Comparison of ENCODE assay signal across 8 mouse cellular contexts in genomic region chr12:55506029-55506330, GRCm38 (mm10). TPM values are rescaled to one million over a fixed set of nuclear protein-coding genes. Genes with fewer than 3 reads are reported as not detected.
A peak's percentile ranks its signal among the peaks of the same experiment; 100 is the strongest.
DNase-seq lines count a peak whose midpoint lies in the region; ATAC-seq and TF ChIP-seq lines count a peak whose summit lies in the region.

No protein-coding gene starts in this region.

- H3K9me3 ChIP-seq in forebrain, embryonic 10.5 days: no peaks in the 10 kb centered on the region
- H3K9me3 ChIP-seq in forebrain, embryonic 12.5 days: no peaks in the 10 kb centered on the region
- no peaks in the 10 kb centered on the region for H3K9me3 ChIP-seq in forebrain, embryonic 13.5 days (replicated peaks)
- H3K9me3 ChIP-seq in liver, embryonic 13.5 days (replicated peaks): no peaks in the 10 kb centered on the region

- no peak for TF ChIP-seq POLR2A in bone marrow macrophage, adult 2 months (IDR thresholded peaks at IDR 0.05; ENCODE audit: borderline replicate concordance, low read depth, low read length)
- no peak for TF ChIP-seq POLR2A in spleen, adult 2 months (IDR thresholded peaks at IDR 0.05; ENCODE audit: low read depth, low read length)

- no peaks in the 10 kb centered on the region for H3K36me3 ChIP-seq in forebrain, embryonic 10.5 days (replicated peaks)
- no peaks in the 10 kb centered on the region for H3K36me3 ChIP-seq in forebrain, embryonic 12.5 days (replicated peaks)
- H3K36me3 ChIP-seq in forebrain, embryonic 13.5 days (ENCODE audit: poor library complexity, severe bottlenecking): no peaks in the 10 kb centered on the region
- no peaks in the 10 kb centered on the region for H3K36me3 ChIP-seq in liver, embryonic 13.5 days
- H3K36me3 ChIP-seq in spleen, adult 2 months (ENCODE audit: control insufficient read depth, insufficient read depth, low read length): no peaks in the 10 kb centered on the region

- H3K9ac ChIP-seq in forebrain, embryonic 12.5 days: no peak overlapping the region
- H3K9ac ChIP-seq in forebrain, embryonic 13.5 days: no peak overlapping the region
- no peak overlapping the region for H3K9ac ChIP-seq in liver, embryonic 13.5 days

- TF ChIP-seq CTCF in bone marrow macrophage, adult 2 months (IDR thresholded peaks at IDR 0.05; ENCODE audit: low read depth, low read length): peak; percentile 89
- peak; percentile 74; the same call in 1 of the 2 replicates for TF ChIP-seq CTCF in spleen, adult 2 months (IDR thresholded peaks at IDR 0.05; ENCODE audit: extremely low read depth, insufficient read depth, insufficient read length, insufficient replicate concordance)

- H3K4me1 ChIP-seq in forebrain, embryonic 10.5 days: no peaks in the 10 kb centered on the region
- no peaks in the 10 kb centered on the region for H3K4me1 ChIP-seq in forebrain, embryonic 12.5 days
- no peaks in the 10 kb centered on the region for H3K4me1 ChIP-seq in bone marrow macrophage, adult 2 months (ENCODE audit: control insufficient read depth, insufficient read depth, low read length)
- H3K4me1 ChIP-seq in forebrain, embryonic 13.5 days: no peaks in the 10 kb centered on the region
- no peaks in the 10 kb centered on the region for H3K4me1 ChIP-seq in liver, embryonic 13.5 days (replicated peaks)
- H3K4me1 ChIP-seq in spleen, adult 2 months (ENCODE audit: control insufficient read depth, insufficient read depth, insufficient read length): no peaks in the 10 kb centered on the region

- WGBS in forebrain, embryonic 10.5 days: 3% methylated on average over 6 of the region's 6 CpGs
- WGBS in forebrain, embryonic 12.5 days: 1% methylated on average over 6 of the region's 6 CpGs
- WGBS in forebrain, embryonic 13.5 days: under 1% methylated on average over 6 of the region's 6 CpGs
- WGBS in liver, embryonic 13.5 days (ENCODE audit: insufficient replicate concordance): under 1% methylated on average over 6 of the region's 6 CpGs
- WGBS in spleen, adult 2 months: 1% methylated on average over 6 of the region's 6 CpGs

- DNase-seq in forebrain, embryonic 10.5 days (ENCODE audit: extremely low spot score, low spot score): peak; percentile 67
- DNase-seq in ovary, postnatal 14 days (ENCODE audit: low spot score): peak; percentile 44
- no peak for DNase-seq in ovary, postnatal 10 days (ENCODE audit: low spot score)
- peak; percentile 58 for DNase-seq in liver, embryonic 13.5 days
- DNase-seq in spleen, adult 2 months (ENCODE audit: low read depth in 1 of 2, low spot score in 2 of 2): peak; percentile 54 to 65

- H3K27ac ChIP-seq in forebrain, embryonic 10.5 days: no peak overlapping the region
- H3K27ac ChIP-seq in forebrain, embryonic 12.5 days: no peak overlapping the region
- no peak overlapping the region for H3K27ac ChIP-seq in bone marrow macrophage, adult 2 months (ENCODE audit: insufficient read depth, low read depth, low read length)
- no peak overlapping the region for H3K27ac ChIP-seq in forebrain, embryonic 13.5 days
- no peak overlapping the region for H3K27ac ChIP-seq in liver, embryonic 13.5 days
- no peak overlapping the region for H3K27ac ChIP-seq in spleen, adult 2 months (ENCODE audit: insufficient read depth, low read length)

- H3K4me2 ChIP-seq in forebrain, embryonic 12.5 days: no peak overlapping the region
- H3K4me2 ChIP-seq in forebrain, embryonic 13.5 days: no peak overlapping the region
- H3K4me2 ChIP-seq in liver, embryonic 13.5 days: no peak overlapping the region

- H3K27me3 ChIP-seq in forebrain, embryonic 10.5 days (ENCODE audit: poor library complexity, severe bottlenecking): peaks cover 9% of the 10 kb centered on the region
- H3K27me3 ChIP-seq in forebrain, embryonic 12.5 days: no peaks in the 10 kb centered on the region; the same call in 1 of the 2 replicates
- H3K27me3 ChIP-seq in forebrain, embryonic 13.5 days: 0 out of 2 replicates have a peak, but pooled peaks cover 3% of the 10 kb centered on the region
- peaks cover 32% of the 10 kb centered on the region for H3K27me3 ChIP-seq in liver, embryonic 13.5 days
- no peaks in the 10 kb centered on the region for H3K27me3 ChIP-seq in spleen, adult 2 months (ENCODE audit: control insufficient read depth, insufficient read depth, low read length)

- H3K4me3 ChIP-seq in forebrain, embryonic 10.5 days: no peak overlapping the region
- no peak overlapping the region for H3K4me3 ChIP-seq in forebrain, embryonic 12.5 days (replicated peaks)
- H3K4me3 ChIP-seq in bone marrow macrophage, adult 2 months (ENCODE audit: insufficient read depth, low read length): no peak overlapping the region
- H3K4me3 ChIP-seq in forebrain, embryonic 13.5 days: no peak overlapping the region
- H3K4me3 ChIP-seq in liver, embryonic 13.5 days (replicated peaks): no peak overlapping the region
- no peak overlapping the region for H3K4me3 ChIP-seq in spleen, adult 2 months (ENCODE audit: extremely low read depth, insufficient read depth, insufficient read length)

- no peak for ATAC-seq in forebrain, embryonic 12.5 days (ENCODE audit: low FRiP score)
- peak; percentile 38; the same call in 1 of the 2 replicates for ATAC-seq in forebrain, embryonic 13.5 days
- ATAC-seq in liver, embryonic 13.5 days (ENCODE audit: low read depth): no peak

RNA-seq across cellular contexts. Expression of gene Nfkbia, which starts 13.5 kb away (rescaled TPM):
- polyA plus RNA-seq in forebrain, embryonic 10.5 days (2016; fragmentation: Nextera tagmentation; extraction: Ambion mirVana): 34.3 and 36.1 TPM in 2 replicates
- polyA plus RNA-seq in forebrain, embryonic 12.5 days (2016; fragmentation: Nextera tagmentation; extraction: Ambion mirVana): 36.4 and 39.6 TPM in 2 replicates
- 143 TPM in 2 replicates for polyA plus RNA-seq in bone marrow macrophage, adult 2 months (2012; ENCODE audit: insufficient read depth, insufficient read length, missing spikeins)
- polyA plus RNA-seq in forebrain, embryonic 13.5 days (2015; fragmentation: Nextera tagmentation; extraction: Ambion mirVana): 46.4 and 47.0 TPM in 2 replicates
- polyA plus RNA-seq in liver, embryonic 13.5 days (2015; fragmentation: Nextera tagmentation; extraction: Ambion mirVana): 15.0 and 15.6 TPM in 2 replicates
- polyA plus RNA-seq in spleen, adult 2 months (2012; rRNA removed): 287 and 388 TPM in 2 replicates

RNA-seq across cellular contexts. Expression of gene Aldoart2, which starts 59.1 kb away (rescaled TPM):
- not detected in 2 replicates for polyA plus RNA-seq in forebrain, embryonic 10.5 days (2016; fragmentation: Nextera tagmentation; extraction: Ambion mirVana)
- not detected in 2 replicates for polyA plus RNA-seq in forebrain, embryonic 12.5 days (2016; fragmentation: Nextera tagmentation; extraction: Ambion mirVana)
- 0.74 TPM in 1 of 2 replicates, not detected in the other for polyA plus RNA-seq in bone marrow macrophage, adult 2 months (2012; ENCODE audit: insufficient read depth, insufficient read length, missing spikeins)
- not detected in 2 replicates for polyA plus RNA-seq in forebrain, embryonic 13.5 days (2015; fragmentation: Nextera tagmentation; extraction: Ambion mirVana)
- not detected in 2 replicates for polyA plus RNA-seq in liver, embryonic 13.5 days (2015; fragmentation: Nextera tagmentation; extraction: Ambion mirVana)
- polyA plus RNA-seq in spleen, adult 2 months (2012; rRNA removed): not detected in 2 replicates
